Mouse (Mus musculus): ENCODE measurements around the gene Dock3.

DNA sequence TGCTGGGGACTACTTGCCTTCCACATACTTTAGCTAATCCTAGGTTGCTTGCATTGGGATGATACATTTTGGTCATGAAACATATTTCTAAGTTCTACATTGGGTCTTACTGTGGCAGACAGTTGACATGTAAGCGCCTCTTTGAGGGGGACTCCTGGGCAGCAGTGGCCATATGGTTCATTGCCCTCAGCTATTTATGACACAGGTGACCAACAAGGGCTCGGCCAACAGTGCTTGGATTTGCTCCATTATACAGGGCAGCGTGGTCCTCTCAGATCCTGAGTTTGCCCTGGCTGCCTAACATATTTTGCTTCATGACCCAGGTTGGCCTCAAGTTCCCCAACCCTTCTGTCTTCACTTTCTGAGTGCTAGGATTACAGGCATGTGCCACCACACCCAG is 355.0 kb downstream of the Dock3 start:
- TF ChIP-seq CTCF (IDR thresholded peaks at IDR 0.05; ENCODE audit: borderline replicate concordance, extremely low read depth, insufficient read depth, insufficient read length) (no peak), POLR2A (IDR thresholded peaks at IDR 0.05; ENCODE audit: borderline replicate concordance, extremely low read depth, insufficient read depth, insufficient read length, poor library complexity, severe bottlenecking) (no peak)

Measured in brain, embryonic 14.5 days (tissue).